Mouse (Mus musculus): Measurements from ENCODE around the gene Cyp26b1. TPM values are rescaled to one million over a fixed set of nuclear protein-coding genes. Genes with fewer than 3 reads are reported as not detected.
A peak's percentile ranks its signal among the peaks of the same experiment; 100 is the strongest.

The Cyp26b1 gene
- polyA plus RNA-seq, 1 experiment = 6.6 TPM

DNA sequence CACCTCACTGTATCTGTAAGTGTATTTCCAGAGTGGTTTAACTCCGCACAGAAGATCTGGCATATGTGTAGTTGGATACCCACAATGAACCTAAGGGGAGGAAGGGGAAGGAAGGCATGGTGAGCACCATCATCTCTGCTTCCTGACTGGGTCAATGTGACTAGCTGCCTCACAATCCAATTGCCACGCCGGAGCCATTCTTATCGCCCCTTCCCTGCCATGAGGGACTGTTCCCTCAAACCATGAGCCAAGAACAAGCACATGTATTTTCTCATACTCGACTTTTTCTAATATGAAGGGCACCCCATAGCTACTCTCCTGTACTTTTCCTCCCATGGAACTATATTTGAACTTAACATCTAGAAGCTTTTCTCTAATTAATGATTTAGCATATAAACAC, 35.1 kb upstream of the Cyp26b1 start:
- no peak for DNase-seq
- 93% methylated on average over 5 of the region's 5 CpGs for WGBS
- Histone ChIP-seq H3K4me1 (replicated peaks; ENCODE audit: control insufficient read depth, insufficient read depth, low read length) (no peaks in the 10 kb centered on the region), H3K36me3 (ENCODE audit: control insufficient read depth, insufficient read depth, low read length) (no peaks in the 10 kb centered on the region), H3K27ac (ENCODE audit: control insufficient read depth, insufficient read depth, low read length) (no peak overlapping the region), H3K4me3 (ENCODE audit: control insufficient read depth, insufficient read depth, low read length) (no peak overlapping the region), H3K27me3 (ENCODE audit: control insufficient read depth, insufficient read depth, low read length) (no peaks in the 10 kb centered on the region)
- no peak for TF ChIP-seq CTCF (IDR thresholded peaks at IDR 0.05; ENCODE audit: borderline replicate concordance, control insufficient read depth, extremely low read depth, insufficient read depth, low read length, poor library complexity)
- no peak for TF ChIP-seq POLR2A (IDR thresholded peaks at IDR 0.05; ENCODE audit: control insufficient read depth, extremely low read depth, insufficient read depth, low read length, poor library complexity)

DNA sequence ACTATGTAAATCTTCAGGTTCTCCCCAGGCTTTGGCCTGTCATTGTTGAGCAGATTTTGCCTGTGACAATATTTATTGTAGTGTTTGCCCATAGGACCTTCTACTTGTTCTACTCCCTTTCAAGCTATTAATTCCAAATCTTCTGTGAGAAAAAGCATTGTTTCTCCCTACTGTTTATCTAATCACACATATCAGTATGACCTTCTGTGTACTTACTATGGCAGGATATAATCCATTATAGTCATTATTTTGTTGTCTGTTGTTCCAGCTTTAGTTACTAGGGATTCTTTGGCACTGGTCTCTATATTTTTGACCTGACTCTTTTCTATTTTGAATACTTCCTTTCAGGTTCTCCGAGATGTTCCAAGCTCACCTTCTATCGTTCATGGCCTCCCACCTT, 32.7 kb upstream of the Cyp26b1 start:
- no peaks in the 10 kb centered on the region for H3K36me3 ChIP-seq (ENCODE audit: control insufficient read depth, insufficient read depth, low read length)
- no peaks in the 10 kb centered on the region for H3K4me1 ChIP-seq (replicated peaks; ENCODE audit: control insufficient read depth, insufficient read depth, low read length)
- TF ChIP-seq CTCF (IDR thresholded peaks at IDR 0.05; ENCODE audit: borderline replicate concordance, control insufficient read depth, extremely low read depth, insufficient read depth, low read length, poor library complexity) = no peak
- TF ChIP-seq POLR2A (IDR thresholded peaks at IDR 0.05; ENCODE audit: control insufficient read depth, extremely low read depth, insufficient read depth, low read length, poor library complexity) = no peak
- 96% methylated on average over 2 of the region's 2 CpGs for WGBS
- no peak overlapping the region for H3K4me3 ChIP-seq (ENCODE audit: control insufficient read depth, insufficient read depth, low read length)
- no peak overlapping the region for H3K27ac ChIP-seq (ENCODE audit: control insufficient read depth, insufficient read depth, low read length)
- no peaks in the 10 kb centered on the region for H3K27me3 ChIP-seq (ENCODE audit: control insufficient read depth, insufficient read depth, low read length)
- DNase-seq = no peak

DNA sequence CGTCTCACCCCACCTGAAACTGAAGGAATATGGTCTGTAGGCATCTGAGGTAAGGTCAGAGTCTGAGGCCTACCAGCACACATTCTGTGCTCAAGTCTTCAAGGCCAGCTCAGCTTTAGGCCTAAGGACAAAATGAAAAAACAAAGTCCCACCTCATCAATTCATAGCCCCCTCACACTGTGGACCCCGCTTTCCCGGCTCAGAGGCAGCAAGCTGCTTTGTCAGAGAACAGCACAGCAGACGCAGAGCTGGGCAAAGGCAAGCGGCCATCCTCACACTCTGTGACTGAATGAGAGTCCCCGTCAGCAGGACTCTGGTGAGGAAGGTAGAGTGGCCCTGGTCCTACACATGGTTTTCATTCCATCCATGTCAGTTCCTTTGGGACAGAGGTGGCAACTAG, 25.5 kb upstream of the Cyp26b1 start:
- H3K4me3 ChIP-seq (ENCODE audit: control insufficient read depth, insufficient read depth, low read length) = no peak overlapping the region
- no peaks in the 10 kb centered on the region; the same call in none of the 2 replicates for H3K27me3 ChIP-seq (ENCODE audit: control insufficient read depth, insufficient read depth, low read length)
- no peak overlapping the region for H3K27ac ChIP-seq (ENCODE audit: control insufficient read depth, insufficient read depth, low read length)
- H3K4me1 ChIP-seq (replicated peaks; ENCODE audit: control insufficient read depth, insufficient read depth, low read length) = peaks cover 7% of the 10 kb centered on the region; the same call in 1 of the 2 replicates
- no peaks in the 10 kb centered on the region for H3K36me3 ChIP-seq (ENCODE audit: control insufficient read depth, insufficient read depth, low read length)
- no peak for DNase-seq
- TF ChIP-seq CTCF (IDR thresholded peaks at IDR 0.05; ENCODE audit: borderline replicate concordance, control insufficient read depth, extremely low read depth, insufficient read depth, low read length, poor library complexity) = no peak
- no peak for TF ChIP-seq POLR2A (IDR thresholded peaks at IDR 0.05; ENCODE audit: control insufficient read depth, extremely low read depth, insufficient read depth, low read length, poor library complexity)
- 97% methylated on average over 6 of the region's 6 CpGs for WGBS

GRCm38 (mm10) chr6:84617051-84617450, 23.3 kb upstream of the Cyp26b1 start:
- H3K4me3 ChIP-seq (ENCODE audit: control insufficient read depth, insufficient read depth, low read length) = no peak overlapping the region
- DNase-seq = peak; percentile 48
- no peaks in the 10 kb centered on the region; the same call in none of the 2 replicates for H3K27me3 ChIP-seq (ENCODE audit: control insufficient read depth, insufficient read depth, low read length)
- H3K36me3 ChIP-seq (ENCODE audit: control insufficient read depth, insufficient read depth, low read length) = no peaks in the 10 kb centered on the region
- H3K4me1 ChIP-seq (replicated peaks; ENCODE audit: control insufficient read depth, insufficient read depth, low read length) = peaks cover 7% of the 10 kb centered on the region; the same call in 1 of the 2 replicates
- TF ChIP-seq CTCF (IDR thresholded peaks at IDR 0.05; ENCODE audit: borderline replicate concordance, control insufficient read depth, extremely low read depth, insufficient read depth, low read length, poor library complexity) (no peak), POLR2A (IDR thresholded peaks at IDR 0.05; ENCODE audit: control insufficient read depth, extremely low read depth, insufficient read depth, low read length, poor library complexity) (no peak)
- no peak overlapping the region for H3K27ac ChIP-seq (ENCODE audit: control insufficient read depth, insufficient read depth, low read length)
- WGBS = 3% methylated on average over 1 of the region's 1 CpGs

DNA sequence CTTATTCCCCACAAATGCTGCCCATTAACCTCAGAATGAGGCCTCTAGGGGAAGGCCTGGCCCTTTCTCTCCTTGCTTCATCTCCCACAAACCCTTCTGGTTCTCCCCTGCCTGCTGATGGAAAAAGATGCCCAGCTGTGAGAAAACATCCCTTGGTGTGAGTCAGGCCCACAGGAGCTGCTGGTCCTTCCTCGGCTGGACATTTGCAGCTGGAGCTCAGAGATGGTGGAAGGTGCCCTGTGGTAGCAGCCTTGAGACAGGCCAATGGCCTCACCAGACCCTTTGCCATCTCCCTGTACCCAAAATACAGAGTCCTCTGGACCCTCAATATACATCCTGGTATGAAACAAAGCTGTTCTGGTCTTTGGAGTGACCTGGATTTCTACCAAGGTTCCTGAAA, 22.9 kb upstream of the Cyp26b1 start:
- TF ChIP-seq CTCF (IDR thresholded peaks at IDR 0.05; ENCODE audit: borderline replicate concordance, control insufficient read depth, extremely low read depth, insufficient read depth, low read length, poor library complexity) = no peak
- no peak for TF ChIP-seq POLR2A (IDR thresholded peaks at IDR 0.05; ENCODE audit: control insufficient read depth, extremely low read depth, insufficient read depth, low read length, poor library complexity)
- DNase-seq = no peak
- Histone ChIP-seq H3K27me3 (ENCODE audit: control insufficient read depth, insufficient read depth, low read length) (no peaks in the 10 kb centered on the region; the same call in none of the 2 replicates), H3K4me1 (replicated peaks; ENCODE audit: control insufficient read depth, insufficient read depth, low read length) (peaks cover 7% of the 10 kb centered on the region; the same call in 1 of the 2 replicates), H3K4me3 (ENCODE audit: control insufficient read depth, insufficient read depth, low read length) (no peak overlapping the region), H3K36me3 (ENCODE audit: control insufficient read depth, insufficient read depth, low read length) (no peaks in the 10 kb centered on the region), H3K27ac (ENCODE audit: control insufficient read depth, insufficient read depth, low read length) (no peak overlapping the region)
- 96% methylated on average over 1 of the region's 1 CpGs for WGBS

- DNase-seq = no peak
- 95% methylated on average over 3 of the region's 3 CpGs for WGBS
These were observed 19.9 kb upstream of the Cyp26b1 start for GRCm38 (mm10) chr6:84613561-84613960.

More at GRCm38 (mm10) chr6:84613561-84613960, 19.9 kb upstream of the Cyp26b1 start:
- no peak overlapping the region for H3K27ac ChIP-seq (ENCODE audit: control insufficient read depth, insufficient read depth, low read length)
- H3K27me3 ChIP-seq (ENCODE audit: control insufficient read depth, insufficient read depth, low read length) = no peaks in the 10 kb centered on the region; the same call in none of the 2 replicates
- no peak overlapping the region for H3K4me3 ChIP-seq (ENCODE audit: control insufficient read depth, insufficient read depth, low read length)
- TF ChIP-seq POLR2A (IDR thresholded peaks at IDR 0.05; ENCODE audit: control insufficient read depth, extremely low read depth, insufficient read depth, low read length, poor library complexity) = no peak
- no peak for TF ChIP-seq CTCF (IDR thresholded peaks at IDR 0.05; ENCODE audit: borderline replicate concordance, control insufficient read depth, extremely low read depth, insufficient read depth, low read length, poor library complexity)
- H3K4me1 ChIP-seq (replicated peaks; ENCODE audit: control insufficient read depth, insufficient read depth, low read length) = peaks cover 7% of the 10 kb centered on the region; the same call in 1 of the 2 replicates
- H3K36me3 ChIP-seq (ENCODE audit: control insufficient read depth, insufficient read depth, low read length) = no peaks in the 10 kb centered on the region

All from thymus, adult 2 months (tissue).